Mouse (Mus musculus) layer of hippocampus, adult 11-12 months (tissue): ENCODE measurements around the gene Ptprg.
A peak's percentile ranks its signal among the peaks of the same experiment; 100 is the strongest.

Experiments
- DNase-seq: peaks from one replicate; pipeline ENCODE4 v3.0.0; 2022; ENCODE audit warnings: low spot score

Ptprg gene

DNA sequence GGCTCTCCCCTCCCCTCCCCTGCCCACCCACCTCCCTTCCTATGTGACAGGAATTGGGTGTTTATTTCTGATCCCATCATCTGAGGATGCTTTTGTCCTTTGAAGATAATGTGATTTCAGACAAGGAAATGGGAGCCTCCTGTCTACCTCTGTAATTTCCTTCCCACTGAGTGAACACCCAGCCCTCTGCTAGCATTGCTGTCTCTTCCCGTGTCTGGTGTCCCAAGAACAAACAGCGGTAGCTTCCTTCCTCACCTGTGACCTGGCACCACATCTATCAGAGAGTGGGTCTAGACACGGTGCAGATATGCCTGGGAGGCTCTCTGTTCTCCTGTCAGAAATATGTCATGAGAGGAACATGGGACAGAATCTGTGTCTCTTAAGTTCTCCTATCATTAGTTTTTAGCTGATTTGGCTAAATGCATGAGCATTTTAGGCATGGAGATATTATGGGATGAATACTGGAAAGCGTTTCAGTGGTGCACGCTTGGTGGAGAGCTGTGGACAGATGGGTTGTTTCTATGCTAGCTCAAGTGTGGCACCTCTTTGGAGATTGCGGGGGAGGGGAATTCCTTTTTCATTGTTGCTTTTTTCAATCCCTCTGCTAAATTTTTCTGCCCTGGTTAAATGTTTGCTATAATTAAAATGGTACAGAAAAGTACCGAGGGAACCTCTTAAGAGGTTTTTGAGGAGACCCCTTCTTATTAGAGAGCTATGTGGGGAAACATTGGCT, 509.5 kb downstream of the Ptprg start:
- DNase-seq, result peak; percentile 20

DNA sequence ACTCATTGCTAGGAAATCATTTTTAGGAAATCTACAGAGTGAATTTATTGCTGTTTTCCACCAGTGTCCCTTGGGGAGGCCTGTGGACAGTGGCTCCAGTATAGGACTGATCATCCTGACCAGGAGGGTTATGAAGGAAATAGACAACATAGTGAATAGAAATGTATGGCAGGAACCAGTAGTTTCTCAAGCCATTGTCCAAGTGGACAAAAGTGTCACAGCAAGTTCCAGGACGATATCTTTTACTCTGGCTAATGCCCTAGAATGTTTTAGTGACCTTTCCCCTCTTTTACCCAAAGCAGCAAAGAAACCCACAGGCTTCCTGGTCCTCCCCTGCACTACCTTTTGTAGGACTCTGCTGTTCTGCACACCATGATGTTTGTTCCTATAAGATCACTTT, 511.7 kb downstream of the Ptprg start:
- no peak for DNase-seq

DNA sequence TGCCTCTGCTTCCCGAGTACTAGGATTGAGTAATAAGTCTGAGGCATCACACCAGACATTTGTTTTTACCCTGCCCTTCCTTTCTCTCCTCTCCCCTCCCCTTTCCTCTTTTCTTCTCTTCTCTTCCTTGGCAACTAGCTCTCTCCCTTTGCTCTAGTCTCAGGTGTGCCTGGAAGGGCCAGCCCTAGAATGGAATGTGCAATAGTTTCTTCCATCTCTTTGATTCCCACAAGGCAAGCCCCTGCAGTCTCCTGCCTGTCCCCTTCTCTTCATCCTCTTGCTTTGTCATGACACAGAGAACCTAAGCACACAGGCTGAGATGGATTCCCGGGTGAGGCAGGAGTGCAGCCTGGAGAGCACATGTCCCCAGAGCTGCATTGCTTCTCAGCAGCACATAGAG, 512.4 kb downstream of the Ptprg start:
- no peak for DNase-seq

DNA sequence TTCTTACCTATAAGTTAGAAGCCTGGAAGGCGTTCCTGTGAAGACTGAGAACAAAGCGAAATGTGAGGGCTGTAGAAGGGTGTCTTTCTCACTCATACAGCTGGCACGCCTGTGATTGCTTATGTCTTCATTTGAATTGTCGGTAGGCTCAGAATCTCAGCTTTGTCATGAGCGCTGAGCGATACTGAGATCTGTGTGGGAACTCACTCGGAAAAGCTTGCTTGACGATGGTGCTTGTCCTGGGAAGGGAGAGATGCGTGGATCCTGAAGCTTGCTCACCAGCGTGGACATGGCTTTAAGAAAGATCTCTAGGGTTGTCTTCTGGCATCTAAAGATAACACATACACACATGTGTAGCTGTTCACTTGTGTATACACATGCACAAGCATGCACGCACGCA, 516.4 kb downstream of the Ptprg start:
- DNase-seq, result no peak

DNA sequence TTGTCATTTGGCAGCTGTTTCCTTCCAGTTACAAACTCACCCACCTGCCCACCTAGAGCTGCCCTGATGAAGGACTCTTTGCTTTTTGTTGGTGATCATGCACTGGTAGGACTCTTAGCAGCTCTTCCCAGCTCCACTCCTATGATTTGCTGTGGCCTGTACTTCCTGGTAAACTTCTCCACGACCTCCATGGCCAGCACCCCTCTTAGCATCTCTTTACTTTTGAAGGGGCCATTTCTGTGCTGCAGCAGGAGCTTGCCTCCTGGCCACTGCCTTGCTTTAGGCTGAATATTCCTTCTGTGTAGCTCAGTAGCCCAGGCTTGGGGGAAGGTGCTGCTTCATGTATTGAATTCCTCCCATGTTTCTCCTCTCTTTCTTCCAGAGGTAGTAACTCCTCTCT, 517.0 kb downstream of the Ptprg start:
- no peak for DNase-seq

DNA sequence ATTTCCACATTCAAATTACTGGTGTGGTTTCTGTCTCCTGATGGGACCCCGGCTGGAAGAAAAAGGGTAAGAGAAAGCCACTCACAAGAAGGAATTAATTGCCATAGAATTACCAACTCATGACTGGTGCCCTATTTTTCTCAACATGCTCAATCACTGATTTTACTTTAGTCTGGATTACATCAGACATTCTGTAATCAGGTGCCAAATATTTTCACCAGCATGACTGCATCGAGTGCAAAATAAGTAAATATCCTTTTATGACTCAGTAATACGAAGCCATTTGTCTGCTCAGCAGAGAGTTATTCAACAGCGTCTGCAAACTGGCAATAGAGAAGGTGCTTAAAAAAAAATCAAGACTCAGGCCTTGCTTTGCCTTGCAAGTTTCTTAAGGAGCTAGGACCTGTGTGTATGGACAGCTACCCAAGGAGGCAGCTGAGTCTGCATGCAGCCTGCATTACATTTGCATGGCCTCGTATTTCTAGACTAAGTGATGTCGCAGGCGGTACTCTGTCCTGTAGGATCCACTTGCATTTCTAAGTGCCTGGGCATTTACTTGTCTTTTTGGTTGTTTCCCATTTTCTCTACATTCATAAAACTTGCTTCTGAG, 517.6 kb downstream of the Ptprg start:
- no peak for DNase-seq

DNA sequence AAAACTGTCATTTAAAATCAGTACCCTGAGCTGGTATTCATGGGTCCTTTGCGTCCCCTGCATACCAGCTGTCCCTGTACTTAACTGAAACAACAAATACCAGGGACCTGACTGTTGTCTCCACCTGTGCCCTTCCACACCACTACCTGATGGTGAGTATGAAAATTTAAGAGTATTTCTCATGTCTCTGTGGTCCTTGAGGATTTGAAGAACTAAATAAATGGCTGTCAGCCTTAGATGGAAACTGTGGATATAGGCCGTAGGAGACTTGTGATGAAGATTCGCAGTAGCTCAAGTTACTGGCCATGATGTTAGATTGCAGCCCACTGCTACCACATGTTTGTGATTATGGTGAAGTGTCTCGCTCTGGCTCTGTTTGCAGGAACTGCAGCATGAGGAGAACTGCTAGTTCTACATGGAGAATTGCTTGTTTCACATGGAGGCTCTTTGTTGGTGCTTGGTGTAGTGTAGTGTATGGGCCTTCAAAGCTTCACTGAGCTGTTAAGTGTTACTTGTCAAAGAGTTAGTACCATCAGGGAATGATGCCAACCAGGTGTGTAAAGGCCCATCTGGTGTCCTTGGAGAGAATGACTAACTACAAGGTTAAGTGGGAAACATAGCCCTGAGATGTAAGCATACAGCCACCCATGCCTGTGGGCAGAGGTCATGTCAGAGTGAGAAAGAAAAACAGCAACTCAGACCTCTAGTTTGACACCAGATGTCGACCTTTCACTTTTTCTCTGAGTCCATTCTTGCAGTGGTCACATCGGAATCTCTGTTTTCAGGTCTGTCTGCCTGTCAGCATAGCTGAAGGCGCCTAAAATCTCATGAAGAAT, 518.9 kb downstream of the Ptprg start:
- DNase-seq, result no peak

DNA sequence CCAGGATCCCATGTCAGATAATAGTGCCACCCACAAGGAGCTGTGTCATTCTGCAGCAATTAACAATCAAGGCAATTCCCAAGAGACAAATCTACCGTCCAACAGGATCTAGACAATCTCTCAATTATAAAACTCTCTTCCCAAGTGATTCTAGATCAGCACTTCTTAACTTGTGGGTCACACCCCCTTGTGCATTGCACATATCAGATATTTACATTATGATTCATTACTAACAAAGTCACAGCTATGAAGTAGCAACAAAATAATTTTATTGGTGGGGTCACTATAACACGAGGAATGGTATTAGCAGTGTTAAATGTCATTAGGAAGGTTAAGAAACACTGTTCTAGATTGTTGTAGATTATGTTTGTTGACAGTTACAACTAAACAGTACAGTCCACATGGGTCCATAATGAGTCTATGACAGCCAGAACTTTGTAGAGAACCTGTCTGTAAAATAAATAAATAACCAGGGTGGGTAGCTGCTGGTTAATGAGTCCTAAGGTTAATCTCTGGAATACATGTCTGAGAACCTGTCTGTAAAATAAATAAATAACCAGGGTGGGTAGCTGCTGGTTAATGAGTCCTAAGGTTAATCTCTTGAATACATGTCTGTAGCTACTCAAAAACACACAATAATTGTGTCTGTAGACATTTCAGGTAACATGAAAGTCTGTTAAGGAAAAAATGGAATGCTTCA, 520.2 kb downstream of the Ptprg start:
- DNase-seq, result no peak

DNA sequence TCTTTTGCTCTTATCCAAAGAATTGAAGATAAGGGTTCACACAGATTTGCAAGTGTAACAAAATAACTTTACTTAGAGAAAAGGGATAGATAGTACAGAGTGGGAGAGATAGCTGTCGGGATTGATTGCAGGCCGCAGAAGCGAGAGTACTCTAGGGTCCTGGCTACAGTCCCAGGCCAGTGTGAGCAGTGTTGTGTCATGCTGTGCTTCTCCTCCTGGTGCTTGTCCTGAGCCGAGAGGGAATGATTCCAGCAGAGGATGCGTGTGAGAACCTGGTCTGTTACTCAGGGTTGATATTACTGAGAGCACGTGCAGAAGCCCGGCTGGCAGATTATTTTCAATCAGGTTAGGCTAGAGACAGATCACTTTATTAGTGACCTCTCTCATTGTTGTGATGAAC, 523.9 kb downstream of the Ptprg start:
- no peak for DNase-seq

DNA sequence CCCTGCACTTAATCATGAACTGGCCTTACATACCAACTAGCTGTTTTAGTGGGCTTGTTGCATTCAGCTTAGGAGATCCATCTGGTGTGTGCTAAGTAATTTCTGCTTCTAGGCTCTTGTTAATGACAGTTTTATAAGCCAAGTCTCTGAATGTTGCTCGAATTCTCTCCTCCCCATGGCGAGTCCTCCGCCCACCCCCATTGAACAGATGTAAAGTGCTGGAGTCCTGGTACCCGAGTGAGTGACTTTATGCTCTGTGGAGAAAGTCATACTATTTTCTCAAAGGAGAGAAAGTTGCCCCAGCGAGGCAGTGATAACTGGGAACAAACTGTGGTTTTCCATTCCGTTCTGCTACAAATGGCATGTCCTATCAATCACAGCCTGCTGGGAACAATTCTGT, 525.9 kb downstream of the Ptprg start:
- DNase-seq, result peak; percentile 21

DNA sequence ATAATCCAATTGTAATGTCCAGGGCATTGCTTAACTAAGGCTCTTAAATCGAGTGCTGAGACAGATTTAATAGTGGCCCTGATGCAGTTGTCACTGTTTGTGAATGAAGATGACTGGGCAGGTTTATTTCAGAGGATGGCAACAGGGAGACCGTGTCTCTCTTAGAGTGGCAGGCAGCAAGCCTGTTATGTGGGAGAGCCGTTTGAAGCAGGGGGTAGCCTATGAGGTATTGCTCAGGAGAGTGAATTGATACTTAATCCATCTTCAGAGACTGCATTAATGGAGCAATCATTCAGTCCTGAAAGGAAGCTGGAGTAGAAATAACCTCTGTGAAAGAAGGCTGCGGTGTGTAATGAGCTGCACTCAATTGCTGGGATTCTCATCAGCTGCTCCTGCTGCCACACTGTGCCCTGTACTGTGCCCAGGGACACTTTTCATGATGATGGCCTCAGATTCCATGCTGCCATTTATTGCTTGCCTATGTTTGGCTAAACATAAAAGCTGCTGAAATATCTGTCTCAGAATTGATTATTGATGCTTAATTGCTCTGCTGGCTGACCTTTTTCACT, 526.6 kb downstream of the Ptprg start:
- DNase-seq, result no peak

DNA sequence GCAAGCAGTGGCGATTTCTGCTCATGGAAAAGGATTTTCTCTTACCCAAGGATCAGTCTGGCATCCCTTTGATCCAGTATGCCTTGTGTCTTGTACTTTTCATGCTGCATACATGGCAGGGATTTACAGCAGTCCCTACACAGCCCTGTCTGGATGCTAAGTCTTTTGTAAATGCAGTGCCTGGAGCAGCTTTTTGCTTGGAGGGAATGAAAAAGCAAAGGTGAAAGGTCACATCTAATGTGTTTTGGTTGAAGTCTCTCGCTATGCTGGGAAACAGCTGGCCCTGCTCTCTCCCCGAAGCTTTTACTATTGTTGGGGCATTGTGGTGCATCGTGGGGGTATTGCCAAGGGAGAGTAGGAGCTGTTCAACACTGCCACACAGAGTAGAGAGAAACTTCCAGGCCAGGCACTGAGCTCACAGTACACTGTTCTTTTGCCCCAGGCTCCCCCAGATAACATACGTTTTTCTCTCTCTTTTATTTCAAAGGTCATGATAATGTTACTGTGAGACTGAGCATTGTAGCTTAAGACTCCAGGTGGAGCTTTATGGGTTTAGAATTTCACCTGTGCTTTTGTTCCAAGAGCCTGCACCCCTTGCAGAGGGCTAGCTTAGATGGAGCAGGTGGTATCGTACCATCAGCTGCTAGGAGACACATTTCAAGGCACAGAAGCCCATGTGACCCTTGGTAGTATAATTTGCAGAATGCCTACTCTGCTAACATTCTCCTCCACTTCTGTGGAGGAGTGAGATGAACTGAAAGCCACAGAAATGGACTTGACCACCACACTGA, 529.0 kb downstream of the Ptprg start:
- no peak for DNase-seq

DNA sequence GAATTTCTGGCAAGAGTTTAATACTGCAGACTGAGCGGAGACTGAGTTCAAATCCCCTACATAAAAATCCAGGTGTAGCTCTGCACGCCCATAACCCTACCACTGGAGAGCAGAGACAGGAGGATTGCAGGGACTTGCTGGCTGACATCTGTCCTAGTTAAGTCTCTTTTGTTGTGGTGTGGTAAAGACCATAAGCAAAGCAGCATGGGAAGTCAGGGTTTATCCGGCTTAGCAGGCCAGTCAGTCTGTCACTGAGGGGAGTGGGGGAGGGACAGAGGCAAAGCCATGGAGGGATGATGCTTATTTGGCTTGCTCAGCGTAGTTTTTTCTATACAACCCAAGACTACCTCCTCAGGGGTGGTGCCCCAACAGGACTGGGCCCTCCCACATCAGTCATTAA, 530.7 kb downstream of the Ptprg start:
- DNase-seq, result no peak

DNA sequence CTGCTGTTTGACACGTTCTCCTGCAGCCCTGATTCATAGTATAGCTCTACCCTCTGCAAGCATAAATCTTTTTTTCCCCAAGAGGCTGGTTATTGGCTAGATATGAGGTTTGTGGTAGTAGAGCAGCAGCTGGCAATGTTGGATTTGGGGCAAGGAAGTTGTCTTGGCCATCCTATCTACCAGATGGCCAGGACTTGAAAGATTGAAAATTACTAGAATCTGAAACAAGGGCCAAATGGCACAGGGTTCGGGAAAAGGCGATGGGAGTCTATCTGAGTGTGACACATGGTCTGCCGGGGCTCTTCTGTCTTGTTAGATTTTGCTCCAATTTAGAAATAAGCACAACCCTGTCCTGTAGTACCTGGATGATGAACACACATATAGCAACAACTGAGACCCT, 531.7 kb downstream of the Ptprg start:
- DNase-seq, result no peak

DNA sequence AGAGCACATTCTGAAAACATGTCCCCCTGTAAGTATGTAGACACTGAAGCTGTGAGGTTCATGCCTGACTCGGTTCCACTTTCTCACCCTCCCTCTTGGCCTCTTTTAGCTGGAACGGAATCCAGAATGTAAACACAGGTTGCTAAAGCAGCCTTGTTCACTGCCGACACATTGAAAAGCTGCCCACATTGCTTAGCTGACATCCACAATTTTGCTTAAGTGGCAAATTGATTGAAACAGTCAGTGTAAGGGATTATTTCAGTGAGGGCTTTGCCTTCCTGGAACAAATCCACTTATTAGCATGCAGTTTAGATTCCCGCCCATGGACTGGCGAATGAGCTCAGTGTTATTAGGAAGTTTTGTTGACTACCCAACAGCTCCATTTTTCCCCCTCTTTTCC, 532.8 kb downstream of the Ptprg start:
- no peak for DNase-seq

DNA sequence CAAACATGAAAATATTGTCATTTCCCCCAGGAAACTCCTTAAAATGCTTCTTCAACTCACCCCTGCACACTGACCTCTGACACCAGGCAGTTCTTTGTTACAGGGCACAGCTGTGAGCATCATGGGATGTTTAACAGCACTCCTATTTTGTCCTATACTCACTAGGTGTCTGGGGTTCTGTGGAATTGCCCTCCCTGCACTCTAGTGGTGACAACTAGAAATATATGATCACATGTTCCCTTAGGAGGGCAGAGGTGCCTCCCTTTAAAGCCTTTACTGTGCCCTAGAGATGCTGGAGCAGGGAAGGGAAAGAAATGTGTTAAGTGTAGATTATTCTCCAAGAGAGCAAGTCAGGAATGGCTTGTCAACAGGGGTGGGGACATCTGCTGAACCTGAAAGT, 536.6 kb downstream of the Ptprg start:
- no peak for DNase-seq

DNA sequence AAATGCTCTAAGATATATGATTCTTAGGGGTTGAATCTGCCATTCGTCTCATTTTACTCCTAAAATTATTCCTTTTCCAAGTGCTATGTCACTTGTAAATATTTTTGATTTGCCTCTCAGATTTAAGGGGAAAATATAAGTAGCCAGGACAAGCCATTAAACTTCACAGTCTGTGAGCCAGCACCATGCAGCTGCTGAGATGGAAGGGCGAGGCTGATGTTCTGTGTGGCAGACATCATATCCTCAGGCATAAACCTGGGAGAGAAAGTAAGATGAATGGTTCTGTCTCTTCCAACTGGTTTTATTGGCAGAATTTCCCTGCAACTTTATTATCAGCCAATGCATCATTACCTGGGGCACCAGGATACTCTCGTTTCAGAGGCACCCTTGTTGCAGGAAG, 538.4 kb downstream of the Ptprg start:
- no peak for DNase-seq

DNA sequence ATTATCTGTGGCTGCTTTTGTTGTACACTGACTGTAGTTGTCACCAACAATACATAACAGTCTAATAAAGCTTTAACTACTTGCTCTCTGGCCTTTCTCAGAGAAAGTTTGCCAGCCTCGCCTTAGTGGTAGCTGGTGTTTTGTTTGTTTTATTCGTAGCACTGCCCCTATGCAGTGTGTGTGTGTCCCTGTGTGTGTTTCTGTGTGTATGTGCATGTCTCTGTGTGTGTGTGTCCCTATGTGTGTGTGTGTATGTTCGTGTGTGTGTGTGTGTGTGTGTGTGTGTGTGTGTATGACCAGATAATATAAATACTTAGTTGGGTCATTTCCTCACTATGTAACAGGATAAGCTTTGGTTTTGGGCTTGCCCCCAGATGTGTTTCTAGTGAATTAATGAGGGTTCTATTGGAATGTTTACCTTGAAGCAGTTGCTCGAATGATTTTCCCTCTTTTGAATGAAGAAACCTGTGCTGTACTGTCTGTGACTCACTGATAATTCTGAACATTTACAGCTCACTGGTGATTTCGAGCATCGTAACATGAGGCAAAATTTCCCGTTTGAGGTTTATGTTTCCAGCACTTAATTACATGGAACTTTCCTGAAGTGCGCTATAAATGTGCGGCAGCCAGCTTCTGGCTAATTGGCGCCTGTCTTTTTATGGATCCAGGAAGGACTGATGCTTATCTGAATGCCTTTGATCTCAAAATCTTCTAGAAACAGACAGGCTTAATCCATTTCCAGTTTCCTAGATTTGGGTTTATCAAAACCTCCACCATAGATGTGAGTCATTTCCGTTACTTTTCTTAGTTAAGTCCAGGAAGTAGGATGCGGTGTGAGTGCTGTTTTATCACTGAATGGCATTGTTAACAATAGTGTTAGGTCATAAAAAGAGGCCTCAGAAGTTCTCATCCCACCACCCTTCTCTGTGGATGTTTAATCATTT, 546.3 kb downstream of the Ptprg start:
- no peak for DNase-seq

DNA sequence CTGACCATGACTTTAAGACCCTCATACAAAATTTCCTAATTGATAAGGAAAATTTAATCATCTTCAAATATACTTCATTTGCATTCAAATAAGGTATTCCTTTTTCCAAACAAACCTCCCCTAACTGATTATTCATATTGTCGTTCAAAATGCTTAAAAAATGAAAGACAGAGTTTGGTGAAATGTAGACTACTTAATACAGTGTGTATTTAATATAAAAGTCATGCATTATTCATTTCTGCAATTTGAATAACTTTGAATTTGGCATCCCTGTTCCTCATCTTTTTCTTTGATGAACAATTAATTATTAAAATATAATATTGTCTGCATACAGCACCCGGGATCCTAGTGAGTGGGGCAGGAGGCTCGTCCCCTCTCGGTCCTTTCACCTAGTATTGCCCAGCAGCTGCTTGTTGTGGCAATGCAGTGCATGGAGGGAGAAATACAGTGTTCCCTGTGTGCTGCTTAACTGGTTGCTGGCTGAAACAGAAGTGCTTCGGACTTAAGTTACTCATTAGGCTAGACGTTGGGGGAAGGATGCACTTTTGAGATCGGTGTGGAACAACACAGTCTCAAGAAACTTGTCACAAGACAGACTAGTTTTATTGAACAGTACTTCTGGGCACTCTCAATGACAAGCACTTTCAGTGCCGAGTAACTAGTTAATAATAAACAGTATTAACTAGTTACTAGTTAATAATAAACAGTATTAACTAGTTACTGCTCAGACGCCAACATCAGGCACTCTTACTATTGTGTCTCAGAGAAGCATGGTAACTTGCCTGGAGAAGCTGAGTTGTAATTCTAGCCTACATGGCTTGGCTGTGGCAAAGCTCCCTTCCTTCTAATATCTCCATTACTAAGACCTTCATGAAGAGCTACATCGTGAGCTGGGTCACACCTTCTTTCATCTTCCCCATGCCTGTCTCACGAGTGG, 549.3 kb downstream of the Ptprg start:
- no peak for DNase-seq
